Mouse (Mus musculus) limb, embryonic 14.5 days (tissue): ENCODE data around the gene Vmn1r208. TPM values are rescaled to one million over a fixed set of nuclear protein-coding genes. Genes with fewer than 3 reads are reported as not detected.
"Not testable (repeated sequence)": the region's sequence is repeated elsewhere in the genome, so short reads cannot be mapped to it uniquely, and the experiment has no call there.

Experiments
- ATAC-seq: fragments of 200-750 bp; cut with Nextera tagmentation; 2 replicates; pipeline ENCODE4 v1.8.0; 2017; ENCODE audit warnings: low read depth, moderate number of reproducible peaks, moderate TSS enrichment; ENCODE audit not compliant: low FRiP score
- DNase-seq: peaks from one replicate; pipeline ENCODE4 v3.0.0-alpha.2; 2015; ENCODE audit warnings: low spot score
- H3K27ac ChIP-seq: fragments of 300-500 bp; sonication (generic); replicated peaks from 2 replicates; pipeline ENCODE4 v1.5.1; 2014; ENCODE audit warnings: low read depth, mild to moderate bottlenecking, low read length, moderate library complexity, mixed read lengths
- H3K27me3 ChIP-seq: fragments of 300-500 bp; sonication (generic); 2 replicates; pipeline ENCODE4 v1.6.1; 2014; ENCODE audit warnings: low read length, mixed read lengths; ENCODE audit not compliant: control insufficient read depth, insufficient read depth
- H3K36me3 ChIP-seq: fragments of 300-500 bp; sonication (generic); 2 replicates; pipeline ENCODE4 v1.6.1; 2014; ENCODE audit warnings: mild to moderate bottlenecking, low read length, moderate library complexity, mixed read lengths; ENCODE audit not compliant: control insufficient read depth, insufficient read depth
- H3K4me1 ChIP-seq: fragments of 300-500 bp; sonication (generic); 2 replicates; pipeline ENCODE4 v1.6.1; 2014; ENCODE audit warnings: antibody characterized with exemption, low read length, mixed read lengths; ENCODE audit not compliant: control insufficient read depth, insufficient read depth
- H3K4me2 ChIP-seq: fragments of 300-500 bp; sonication (generic); replicated peaks from 2 replicates; pipeline ENCODE4 v1.6.1; 2014; ENCODE audit warnings: low read depth, mild to moderate bottlenecking, low read length, moderate library complexity; ENCODE audit not compliant: severe bottlenecking
- H3K4me3 ChIP-seq: fragments of 300-500 bp; sonication (generic); replicated peaks from 2 replicates; pipeline ENCODE4 v1.5.1; 2014; ENCODE audit warnings: low read length
- H3K9ac ChIP-seq: fragments of 300-500 bp; sonication (generic); 2 replicates; pipeline ENCODE4 v1.6.1; 2014; ENCODE audit warnings: mild to moderate bottlenecking, low read depth, low read length, moderate library complexity; ENCODE audit not compliant: severe bottlenecking
- H3K9me3 ChIP-seq: fragments of 300-500 bp; sonication (generic); 2 replicates; pipeline ENCODE4 v1.6.1; 2016; ENCODE audit warnings: low read length; ENCODE audit not compliant: control insufficient read depth
- WGBS: fragments of 180-500 bp; shearing (Covaris S2); extraction: QIAGEN DNeasy Blood & Tissue Kit; methylation state at CpG from one replicate; pipeline ENCODE4 v1.1.7; 2014; 5-methylcytosine and 5-hydroxymethylcytosine counted together
- polyA plus RNA-seq, 2 experiments: library from polyadenylated mRNA; depleted of rRNA in 1 of 2; stranded (reverse) in 1 of 2; unstranded in 1 of 2; fragments of >200 nt; fragmentation: Nextera tagmentation in 1 of 2; extraction: Ambion mirVana in 1 of 2; gene quantifications; 2 replicates each; pipeline versions ENCODE4 v1.2.1 to v1.2.3; 2012 to 2014

The Vmn1r208 gene
- polyA plus RNA-seq (2012; rRNA removed) = not detected in 2 replicates
- polyA plus RNA-seq (2014; fragmentation: Nextera tagmentation; extraction: Ambion mirVana) = not detected in 2 replicates

DNA sequence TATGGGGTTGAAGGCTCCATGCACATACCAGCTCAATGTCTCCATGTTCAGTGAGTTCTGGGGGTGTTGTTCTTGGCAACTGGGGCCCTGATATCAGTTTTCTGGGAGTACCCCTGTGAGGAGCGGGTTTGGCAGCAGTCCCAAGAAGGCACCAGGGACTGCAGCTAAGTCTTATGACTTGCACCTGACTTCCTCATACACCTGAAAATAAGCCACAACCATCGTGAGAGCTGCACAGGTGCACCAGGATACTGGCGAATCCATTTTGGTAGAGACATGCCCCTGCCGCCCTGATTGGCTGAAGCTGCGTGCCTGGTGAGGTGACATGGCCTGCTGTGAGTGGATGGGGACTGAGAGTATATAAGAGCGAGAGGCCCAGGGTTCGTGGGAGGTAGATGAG, at the start of gene Vmn1r208:
TSS of gene Vmn1r208 (minus strand) at position 101 of the 400 bp plus-strand sequence.
- H3K4me3 ChIP-seq, H3K4me2 ChIP-seq, H3K9me3 ChIP-seq, H3K4me1 ChIP-seq, H3K36me3 ChIP-seq, H3K27ac ChIP-seq, DNase-seq, H3K9ac ChIP-seq, H3K27me3 ChIP-seq, ATAC-seq: not testable (repeated sequence)
- WGBS = no CpG with 5 or more reads among the region's 7 CpGs

DNA sequence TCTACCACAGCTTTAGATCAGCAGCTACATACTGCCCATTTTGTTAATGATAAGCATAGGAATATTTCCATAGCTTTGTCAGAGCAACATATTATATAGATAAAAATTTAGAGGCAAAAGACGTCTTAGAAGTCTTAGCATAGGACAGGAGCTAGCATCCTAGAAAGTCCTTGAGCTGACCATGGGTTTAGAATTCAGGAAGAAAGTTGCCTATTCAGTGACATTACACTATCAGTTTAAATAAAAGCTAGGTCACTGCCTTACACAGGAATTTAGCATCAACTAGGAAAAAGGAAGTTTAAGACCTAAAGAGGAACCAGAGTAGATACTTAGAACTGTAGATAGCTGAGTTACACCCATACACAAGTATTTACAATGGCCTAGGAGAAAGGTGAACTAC, 44.4 kb upstream of the Vmn1r208 start:
- DNase-seq, H3K9ac ChIP-seq, H3K27ac ChIP-seq, H3K36me3 ChIP-seq, H3K4me3 ChIP-seq, H3K4me2 ChIP-seq, H3K27me3 ChIP-seq, ATAC-seq, H3K9me3 ChIP-seq, H3K4me1 ChIP-seq: not testable (repeated sequence)
- WGBS = 90% methylated on average over 1 of the region's 1 CpGs

DNA sequence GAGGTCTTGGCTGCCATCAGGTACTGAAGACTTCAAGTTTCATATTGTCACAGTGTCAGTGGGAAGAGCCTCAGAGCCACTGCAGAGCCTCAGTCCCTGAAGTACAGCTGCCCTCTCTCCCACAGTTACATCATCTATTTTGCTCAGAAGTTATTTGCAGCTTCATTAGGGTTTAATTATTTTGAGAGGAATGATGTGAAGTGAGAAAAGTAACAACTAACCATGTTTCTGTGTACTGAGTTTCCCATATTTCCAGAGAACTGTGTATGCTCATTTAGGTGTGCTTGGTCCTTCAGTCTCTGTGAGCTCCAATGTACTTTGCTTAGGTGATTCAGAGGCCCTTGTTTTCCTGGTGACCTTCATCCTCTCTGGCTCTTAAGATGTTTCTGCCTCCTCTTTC, 32.4 kb upstream of the Vmn1r208 start, which contains the start of gene Vmn1r209:
TSS of gene Vmn1r209 (minus strand) at position 101 of the 400 bp plus-strand sequence.
- not testable (repeated sequence) for ATAC-seq, H3K4me3 ChIP-seq, H3K4me1 ChIP-seq, H3K9ac ChIP-seq, H3K9me3 ChIP-seq, H3K27ac ChIP-seq, DNase-seq, H3K36me3 ChIP-seq, H3K4me2 ChIP-seq, H3K27me3 ChIP-seq

DNA sequence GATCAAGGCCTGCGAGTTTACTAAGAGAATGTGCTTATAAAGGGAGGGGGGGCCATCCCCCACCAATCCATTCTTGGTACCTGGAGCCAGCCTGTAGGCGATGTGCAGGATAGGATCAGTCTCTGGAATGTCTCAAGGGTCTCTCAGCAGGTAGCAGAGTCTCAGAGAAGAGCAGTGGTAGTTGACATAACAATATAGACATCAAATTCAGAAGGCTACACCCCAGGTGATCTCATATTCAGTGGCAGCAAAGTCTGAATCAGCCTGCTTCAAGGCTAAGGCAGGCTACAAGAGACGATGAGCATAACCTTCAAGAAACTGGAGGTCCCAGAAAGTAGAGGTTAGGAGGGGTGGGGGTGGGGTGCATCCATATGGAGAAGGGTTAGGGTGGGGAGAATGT, 10.9 kb upstream of the Vmn1r208 start:
- not testable (repeated sequence) for DNase-seq, H3K27me3 ChIP-seq, H3K4me3 ChIP-seq, H3K36me3 ChIP-seq, ATAC-seq, H3K4me1 ChIP-seq, H3K27ac ChIP-seq, H3K4me2 ChIP-seq, H3K9ac ChIP-seq, H3K9me3 ChIP-seq
- 79% methylated on average over 3 of the region's 3 CpGs for WGBS

DNA sequence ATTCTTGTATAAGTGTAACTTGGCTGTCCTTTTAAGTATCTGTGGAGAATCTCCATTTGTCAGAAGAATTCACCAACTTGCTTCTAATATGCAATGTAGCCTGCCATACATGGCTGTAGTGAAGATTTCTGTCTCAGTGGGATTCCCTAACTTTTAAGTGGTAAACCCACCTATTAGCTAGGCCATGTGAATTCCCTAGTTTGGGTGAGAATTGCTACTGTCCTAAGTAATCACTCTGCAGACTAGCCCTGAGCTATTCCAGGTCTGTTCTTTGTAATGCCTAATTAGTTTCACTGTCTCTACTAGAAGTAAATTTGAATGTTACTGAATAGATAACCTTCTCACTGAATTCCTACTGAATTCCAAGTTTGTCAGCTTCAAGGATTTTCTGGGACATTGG, 7.0 kb upstream of the Vmn1r208 start:
- not testable (repeated sequence) for H3K9me3 ChIP-seq, H3K36me3 ChIP-seq, H3K9ac ChIP-seq, DNase-seq, H3K4me3 ChIP-seq, H3K27me3 ChIP-seq, H3K27ac ChIP-seq, H3K4me1 ChIP-seq, H3K4me2 ChIP-seq, ATAC-seq

DNA sequence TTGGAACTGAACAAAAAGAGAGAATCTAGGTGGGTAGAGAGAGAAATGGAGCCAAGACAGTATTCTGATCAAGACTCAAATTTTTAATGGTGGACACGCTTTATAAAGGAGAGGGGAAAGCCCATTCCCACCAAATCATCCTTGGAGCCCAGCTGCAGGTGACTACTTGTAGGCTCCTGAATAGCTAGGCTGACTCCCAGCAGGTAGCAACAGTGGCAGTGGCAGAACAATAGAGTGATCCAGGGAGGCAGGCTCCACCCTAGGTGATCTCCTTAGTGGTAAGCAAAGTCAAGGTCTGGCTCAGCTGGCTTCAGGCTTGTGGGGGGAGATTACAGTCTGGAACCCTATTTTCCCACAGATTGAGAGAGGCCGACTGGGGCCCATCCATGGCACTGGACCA, 5.6 kb downstream of the Vmn1r208 start:
- not testable (repeated sequence) for H3K9ac ChIP-seq, H3K27ac ChIP-seq, H3K4me2 ChIP-seq, DNase-seq, H3K36me3 ChIP-seq, ATAC-seq, H3K27me3 ChIP-seq, H3K4me3 ChIP-seq, H3K9me3 ChIP-seq, H3K4me1 ChIP-seq
- 70% methylated on average over 1 of the region's 2 CpGs for WGBS
